Mouse (Mus musculus): ENCODE results near the gene Rbms3. TPM values are rescaled to one million over a fixed set of nuclear protein-coding genes. Genes with fewer than 3 reads are reported as not detected.

The Rbms3 gene
- total RNA-seq, 2 experiments from 2014 or later, result 13.6 to 15.0 TPM

DNA sequence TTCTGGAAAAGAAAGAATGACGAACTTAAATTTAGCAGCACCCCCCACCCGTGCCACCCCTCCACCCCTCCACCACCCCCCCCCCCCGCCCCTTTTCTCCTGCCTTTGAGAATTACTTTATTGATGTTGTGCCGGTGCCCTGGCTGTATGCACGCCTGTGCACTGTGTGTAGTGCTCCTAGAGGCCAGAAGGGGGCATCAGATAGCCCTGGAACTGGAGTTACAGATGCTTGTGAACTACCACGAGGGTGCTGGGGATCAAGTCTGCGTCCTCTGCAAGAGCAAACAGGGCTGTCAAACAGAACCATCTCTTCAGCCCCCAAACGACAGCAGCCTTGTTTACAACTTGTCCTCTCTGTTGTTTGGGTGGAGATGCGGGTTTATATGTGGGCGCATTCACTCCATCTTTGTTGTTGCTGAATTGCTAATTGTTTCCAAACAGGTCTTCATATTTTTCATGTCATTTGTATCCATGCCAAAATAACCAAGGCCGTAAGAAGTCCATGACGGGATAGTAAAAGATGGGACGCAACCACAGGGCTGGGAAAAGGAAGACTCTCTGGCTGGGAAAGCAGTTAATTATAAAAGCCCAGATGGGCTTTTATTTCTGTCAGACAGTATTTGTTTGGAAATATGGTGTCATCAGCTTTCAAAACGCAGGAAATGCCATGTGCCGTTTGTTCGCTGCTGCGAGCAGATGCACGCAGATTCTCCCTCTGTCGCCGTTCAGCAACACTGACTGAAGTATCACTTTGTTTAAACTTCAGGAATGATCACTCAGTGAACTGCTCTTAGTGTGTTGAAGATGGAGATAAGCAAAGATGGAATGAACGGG lies 652.9 kb downstream of the Rbms3 start:
- intact Hi-C loops (cut with DNase I), result no loop called here
- peak in 1 of 2 experiments; percentile 34 for DNase-seq (ENCODE audit: extremely low spot score in 1 of 2, low spot score in 2 of 2)

DNA sequence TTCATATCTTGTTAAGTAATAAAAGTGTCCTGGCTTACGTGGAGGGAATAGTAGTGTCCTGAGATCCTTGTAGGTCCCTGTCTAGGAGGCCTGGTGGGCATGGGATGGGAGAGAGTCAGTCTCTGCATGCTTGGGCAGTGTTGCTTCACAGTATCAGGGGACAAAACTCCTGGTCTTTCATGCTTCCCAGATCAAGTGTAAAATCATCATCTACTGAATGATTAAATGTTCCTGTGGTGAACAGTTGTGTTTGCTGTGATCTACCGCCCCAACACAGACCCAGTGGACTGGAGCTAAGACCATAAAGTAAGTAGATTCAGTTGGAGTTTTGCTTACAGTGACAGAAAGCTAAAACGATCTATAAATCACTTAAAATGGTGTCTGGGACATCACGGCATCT lies 654.4 kb downstream of the Rbms3 start:
- intact Hi-C loops (cut with DNase I), result no loop called here
- no peak for DNase-seq (ENCODE audit: extremely low spot score in 1 of 2, low spot score in 2 of 2)

DNA sequence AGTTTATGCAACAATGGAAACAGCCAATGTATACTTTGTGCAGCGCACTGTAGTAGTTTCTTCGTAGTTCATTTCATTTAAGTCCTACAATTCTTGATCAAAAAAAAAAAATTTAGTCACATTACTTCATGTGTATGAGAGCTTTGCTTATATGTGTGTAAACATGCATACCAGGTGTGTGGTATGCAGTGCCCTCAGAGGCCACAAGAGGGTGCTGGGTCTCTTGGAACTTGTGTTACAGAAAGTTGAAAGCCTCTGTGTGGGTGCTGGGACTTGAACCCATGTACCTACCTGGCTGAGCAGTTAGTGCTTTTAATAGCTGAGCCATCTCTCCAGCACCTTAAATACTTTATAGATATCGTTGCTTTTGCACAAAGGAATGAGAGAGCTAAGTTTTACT lies 655.6 kb downstream of the Rbms3 start:
- intact Hi-C loops (cut with DNase I), result no loop called here
- no peak for DNase-seq (ENCODE audit: extremely low spot score in 1 of 2, low spot score in 2 of 2)

DNA sequence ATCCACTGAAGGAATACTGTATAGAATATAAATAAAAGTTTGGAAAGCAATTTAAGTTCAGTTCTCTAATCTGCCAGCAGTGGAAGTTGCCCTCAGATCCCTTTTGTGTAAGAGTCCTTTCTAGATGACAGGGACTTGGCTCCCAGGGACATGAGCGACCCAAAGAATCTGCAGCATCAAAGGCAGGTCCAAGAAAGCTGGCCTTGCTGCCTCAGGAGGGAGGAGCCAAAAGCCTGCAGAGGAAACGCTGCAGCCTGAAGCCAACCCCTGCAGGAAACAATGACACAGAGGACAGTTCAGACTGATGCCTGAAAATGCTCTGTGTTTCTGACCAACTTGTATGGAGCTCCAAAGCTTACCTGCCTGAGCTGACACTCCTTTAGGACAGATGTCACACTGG lies 656.1 kb downstream of the Rbms3 start:
- DNase-seq (ENCODE audit: extremely low spot score in 1 of 2, low spot score in 2 of 2), result peak in 1 of 2 experiments; percentile 33
- intact Hi-C loops (cut with DNase I), result no loop called here

DNA sequence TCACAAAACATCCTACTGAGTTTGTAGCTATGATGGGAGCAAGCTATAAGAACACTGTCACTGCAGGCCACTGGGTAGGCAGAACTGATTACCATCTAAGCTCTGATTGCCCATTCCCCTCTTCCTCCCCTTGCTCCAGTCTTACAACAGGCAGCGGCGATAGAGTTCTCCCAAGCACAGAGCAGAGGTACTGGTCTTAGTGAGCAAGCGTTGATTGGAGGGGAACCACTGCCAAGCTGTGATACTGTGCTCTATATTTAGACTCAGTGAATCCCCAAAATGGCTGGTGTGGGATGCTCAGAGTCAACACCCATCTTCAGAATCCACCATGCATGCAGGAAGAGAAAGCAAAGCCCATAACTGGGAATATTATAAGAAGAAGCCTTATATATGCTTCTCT lies 662.4 kb downstream of the Rbms3 start:
- intact Hi-C loops (cut with DNase I), result no loop called here
- no peak for DNase-seq (ENCODE audit: extremely low spot score in 1 of 2, low spot score in 2 of 2)

DNA sequence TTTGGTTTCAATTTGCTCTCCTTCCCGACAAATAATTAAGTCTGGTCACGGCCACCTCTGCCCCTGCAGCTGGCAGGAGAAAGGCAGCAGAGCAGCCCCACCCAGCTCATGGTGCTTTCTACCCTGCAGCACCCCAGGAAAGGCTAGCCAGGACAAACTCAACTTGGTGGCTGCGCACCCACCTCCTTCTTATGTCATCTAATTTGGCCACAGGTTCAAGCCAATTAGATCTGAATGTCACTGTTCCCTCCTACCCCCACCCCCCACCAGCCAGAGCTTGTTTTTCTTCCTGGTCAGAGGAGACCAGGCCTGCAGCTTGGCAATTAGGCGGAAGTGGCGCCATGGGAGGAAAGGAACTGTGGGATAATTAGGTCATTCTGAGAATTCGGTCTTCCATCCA lies 664.0 kb downstream of the Rbms3 start:
- intact Hi-C loops (cut with DNase I), result no loop called here
- DNase-seq (ENCODE audit: extremely low spot score in 1 of 2, low spot score in 2 of 2), result peak in 1 of 2 experiments; percentile 51

DNA sequence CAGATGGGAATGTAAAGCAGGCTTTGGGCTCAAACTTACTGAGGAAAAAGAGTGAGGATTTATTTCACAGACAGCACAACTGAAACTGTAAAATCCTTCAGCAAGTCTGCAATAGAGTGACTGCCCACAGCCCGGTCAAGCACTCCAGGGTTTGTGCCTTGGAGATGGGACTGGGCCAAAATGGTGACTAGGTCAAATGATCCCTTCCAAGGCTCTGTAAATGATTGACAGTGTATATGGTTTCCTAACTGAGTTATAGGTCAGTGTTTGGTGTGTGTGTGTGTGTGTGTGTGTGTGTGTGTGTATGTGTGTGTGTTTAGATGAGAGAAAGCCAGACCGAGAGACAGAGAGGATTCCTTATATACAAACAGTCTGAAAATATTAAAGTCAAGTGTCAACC lies 673.6 kb downstream of the Rbms3 start:
- intact Hi-C loops (cut with DNase I), result no loop called here
- no peak for DNase-seq (ENCODE audit: extremely low spot score in 1 of 2, low spot score in 2 of 2)

DNA sequence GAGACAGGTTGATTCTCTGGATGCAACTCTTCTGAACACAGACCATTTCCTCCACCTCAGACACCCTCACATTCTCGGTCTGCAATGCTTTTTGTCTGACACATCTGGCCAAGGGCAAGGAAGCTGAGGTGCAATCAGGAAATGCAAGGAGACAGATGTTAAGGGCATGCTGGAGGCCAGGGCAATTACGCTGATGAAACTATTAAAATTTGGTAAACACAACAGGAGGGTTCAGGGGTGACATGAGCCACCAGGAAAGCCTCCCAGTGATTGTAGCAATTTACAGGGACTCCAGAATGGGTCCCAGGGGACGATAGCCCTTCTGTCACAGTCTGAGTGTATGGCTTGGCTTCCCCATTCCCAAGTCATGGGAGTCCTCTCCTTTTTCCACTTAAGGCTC lies 681.5 kb downstream of the Rbms3 start:
- intact Hi-C loops (cut with DNase I), result no loop called here
- DNase-seq (ENCODE audit: extremely low spot score in 1 of 2, low spot score in 2 of 2), result no peak

DNA sequence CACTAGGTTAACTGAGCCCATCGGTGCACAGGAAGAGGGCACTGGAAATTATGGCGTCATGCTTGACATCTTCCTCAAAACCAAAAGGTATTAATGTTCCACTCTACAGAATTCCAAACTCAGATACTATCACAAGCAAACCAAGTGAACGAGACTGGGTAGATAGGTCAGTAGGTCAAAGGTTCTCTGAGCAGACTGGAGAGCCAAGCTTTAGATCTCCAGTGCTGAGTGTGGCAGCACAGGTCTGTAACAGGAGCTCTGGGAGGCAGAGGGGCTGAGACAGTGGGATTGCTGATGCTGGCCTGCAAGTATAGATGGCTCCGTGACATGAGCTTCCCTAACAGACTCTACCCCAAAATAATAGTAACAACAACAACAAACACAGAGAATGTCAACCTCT lies 682.3 kb downstream of the Rbms3 start:
- DNase-seq (ENCODE audit: extremely low spot score in 1 of 2, low spot score in 2 of 2), result no peak
- intact Hi-C loops (cut with DNase I), result no loop called here

DNA sequence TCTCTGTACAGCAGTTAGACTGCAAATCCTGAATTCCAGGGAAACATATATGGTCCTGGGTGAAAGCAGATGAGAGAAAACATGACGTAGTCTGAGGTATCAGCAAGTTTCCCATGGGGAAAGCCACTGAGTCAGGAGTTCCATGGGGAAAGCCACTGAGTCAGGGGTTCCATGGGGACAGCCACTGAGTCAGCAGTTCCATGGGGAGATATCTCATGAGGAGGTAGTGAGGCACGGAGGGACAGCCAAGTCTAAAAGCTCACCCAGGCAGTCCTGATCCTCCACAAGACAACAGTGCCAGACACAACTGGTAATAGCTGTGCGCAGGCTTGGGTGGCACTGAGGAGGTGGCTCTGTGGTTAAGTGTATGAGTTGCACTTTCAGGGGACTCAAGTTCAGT lies 682.9 kb downstream of the Rbms3 start:
- intact Hi-C loops (cut with DNase I), result no loop called here
- no peak for DNase-seq (ENCODE audit: extremely low spot score in 1 of 2, low spot score in 2 of 2)

DNA sequence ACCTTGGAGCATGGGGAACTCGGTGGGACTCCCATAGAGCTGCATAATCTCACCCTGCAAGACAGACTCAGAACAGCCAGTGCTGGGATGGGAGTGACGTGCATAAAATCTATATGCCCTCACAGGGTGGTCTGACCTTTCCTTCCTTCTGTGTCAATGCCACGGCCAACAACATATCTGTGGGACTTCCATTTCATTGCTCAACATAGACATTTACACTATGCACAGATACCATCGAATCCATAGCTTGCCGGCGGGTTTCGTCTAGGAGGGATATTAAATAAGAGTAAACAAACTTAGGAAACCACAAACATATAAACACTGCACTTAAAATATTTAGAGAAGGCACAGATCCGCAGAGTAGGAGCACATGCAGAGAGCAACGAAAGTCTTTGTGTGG lies 684.0 kb downstream of the Rbms3 start:
- intact Hi-C loops (cut with DNase I), result no loop called here
- no peak for DNase-seq (ENCODE audit: extremely low spot score in 1 of 2, low spot score in 2 of 2)

DNA sequence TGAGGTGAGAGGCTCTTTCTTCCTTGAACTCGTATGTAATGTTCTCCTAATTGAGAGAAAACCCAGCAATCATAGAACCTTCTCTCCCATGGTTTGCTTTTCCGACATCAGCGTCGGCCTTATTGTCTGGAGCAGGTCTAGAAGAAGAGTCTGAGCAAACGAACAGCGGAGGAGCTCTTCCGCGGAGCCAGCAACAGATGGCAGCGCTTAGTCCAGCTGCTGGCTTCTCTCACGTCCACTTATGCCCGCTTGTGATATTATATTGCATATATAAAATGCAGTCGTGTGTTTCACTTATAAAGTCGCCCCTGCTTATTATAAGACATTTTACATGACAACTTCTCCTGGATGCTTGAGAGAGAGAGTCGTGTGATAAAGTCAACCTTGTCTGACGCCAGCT lies 685.8 kb downstream of the Rbms3 start:
- DNase-seq (ENCODE audit: extremely low spot score in 1 of 2, low spot score in 2 of 2), result no peak

DNA sequence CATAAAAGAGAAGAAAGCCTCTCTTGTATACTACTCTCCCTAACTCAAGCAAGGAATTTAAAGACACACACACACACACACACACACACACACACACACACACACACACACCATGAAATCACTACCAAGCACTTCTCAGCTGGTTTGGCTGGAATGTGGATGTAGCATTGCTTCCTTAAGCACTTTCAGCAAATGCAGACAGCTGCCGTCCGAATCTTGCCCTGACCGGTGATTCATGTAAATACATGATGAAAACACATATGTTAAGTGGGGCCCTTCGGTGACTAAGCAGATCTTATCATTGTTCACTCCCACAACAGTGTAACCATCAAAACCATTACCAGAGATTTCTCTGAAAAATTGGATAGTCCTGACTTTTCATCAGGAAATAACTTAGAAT lies 688.6 kb downstream of the Rbms3 start:
- intact Hi-C loops (cut with DNase I), result no loop called here
- DNase-seq (ENCODE audit: extremely low spot score in 1 of 2, low spot score in 2 of 2), result no peak

More for the DNA sequence above, 685.8 kb downstream of the Rbms3 start:
- intact Hi-C loops (cut with DNase I), result no loop called here

DNA sequence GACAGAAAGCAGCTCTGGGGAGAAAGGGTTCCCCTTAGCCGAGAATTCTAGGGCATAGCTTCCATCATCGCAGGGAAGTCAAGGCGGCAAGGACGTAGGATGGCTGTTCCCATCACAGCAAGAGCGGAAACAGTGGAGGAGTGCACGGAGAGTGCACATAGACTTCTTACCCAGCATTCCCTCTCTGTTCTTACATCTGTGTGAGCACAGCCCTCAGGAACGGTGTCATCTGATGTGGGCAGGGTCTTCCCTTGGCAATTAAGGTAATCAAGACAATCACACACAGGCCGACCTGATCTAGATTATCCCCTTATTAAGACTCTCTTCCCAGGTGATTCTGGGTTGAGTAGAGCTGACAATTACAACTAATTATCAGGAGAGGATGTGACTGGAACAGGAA lies 689.0 kb downstream of the Rbms3 start:
- no peak for DNase-seq (ENCODE audit: extremely low spot score in 1 of 2, low spot score in 2 of 2)

DNA sequence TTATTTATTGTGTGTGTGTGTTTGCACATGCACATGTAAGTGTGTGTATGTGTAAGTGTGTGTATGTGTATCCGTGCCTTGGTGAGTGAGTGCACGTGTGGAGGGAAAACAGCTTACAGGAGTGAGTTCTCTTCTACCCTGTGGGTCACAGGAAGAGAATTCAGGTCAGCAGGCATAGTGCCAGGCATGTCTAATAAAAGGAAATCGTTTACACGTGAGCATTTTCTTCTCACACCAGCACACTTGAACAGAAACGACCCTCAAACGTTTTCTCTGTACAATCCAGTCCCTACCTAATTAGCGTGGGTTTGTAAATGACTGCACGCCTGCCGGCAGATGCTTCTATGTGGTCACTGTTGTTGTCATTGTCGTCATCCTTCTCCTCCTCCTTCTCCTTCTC lies 701.4 kb downstream of the Rbms3 start:
- DNase-seq (ENCODE audit: extremely low spot score in 1 of 2, low spot score in 2 of 2), result no peak
- intact Hi-C loops (cut with DNase I), result no loop called here

More for the DNA sequence above, 689.0 kb downstream of the Rbms3 start:
- intact Hi-C loops (cut with DNase I), result no loop called here

DNA sequence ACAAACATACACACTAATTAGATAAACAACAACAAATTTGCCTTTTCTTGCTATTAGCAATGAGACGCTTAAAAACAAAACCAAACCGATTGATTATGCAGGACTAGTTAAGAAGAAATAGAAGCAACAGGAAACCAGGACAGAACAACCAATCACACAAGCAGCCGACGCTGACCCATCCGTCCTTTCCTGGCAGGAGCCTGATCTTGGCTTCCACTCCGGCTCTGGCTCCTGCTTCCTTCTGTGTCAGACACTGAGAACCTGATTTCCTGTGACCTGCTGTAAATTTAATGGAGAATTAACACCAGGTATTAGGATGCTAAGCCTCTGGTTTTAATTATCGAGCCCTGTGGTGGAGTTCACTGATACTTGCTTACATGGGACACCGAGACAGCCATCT lies 706.6 kb downstream of the Rbms3 start:
- no peak for DNase-seq (ENCODE audit: extremely low spot score in 1 of 2, low spot score in 2 of 2)
- intact Hi-C loops (cut with DNase I), result no loop called here

DNA sequence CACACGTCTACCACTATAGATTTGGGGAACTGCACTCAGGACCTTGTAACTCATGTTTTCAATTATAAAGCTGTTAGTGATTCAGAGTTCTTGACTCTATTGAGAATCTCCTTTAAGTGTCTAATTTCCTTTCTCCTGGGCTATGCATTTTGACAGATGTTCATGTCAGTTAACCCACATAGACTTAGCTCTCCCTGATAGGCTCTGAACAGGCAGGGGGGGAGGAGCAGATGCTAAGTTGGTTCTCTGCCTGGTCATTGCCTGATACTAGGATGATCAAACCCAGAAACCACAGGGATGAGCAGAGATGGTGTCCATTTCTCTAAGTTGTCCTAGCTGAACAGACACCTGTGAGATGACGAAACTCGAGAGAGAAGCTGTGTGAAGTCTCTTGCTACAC lies 707.2 kb downstream of the Rbms3 start:
- intact Hi-C loops (cut with DNase I), result no loop called here
- no peak for DNase-seq (ENCODE audit: extremely low spot score in 1 of 2, low spot score in 2 of 2)

DNA sequence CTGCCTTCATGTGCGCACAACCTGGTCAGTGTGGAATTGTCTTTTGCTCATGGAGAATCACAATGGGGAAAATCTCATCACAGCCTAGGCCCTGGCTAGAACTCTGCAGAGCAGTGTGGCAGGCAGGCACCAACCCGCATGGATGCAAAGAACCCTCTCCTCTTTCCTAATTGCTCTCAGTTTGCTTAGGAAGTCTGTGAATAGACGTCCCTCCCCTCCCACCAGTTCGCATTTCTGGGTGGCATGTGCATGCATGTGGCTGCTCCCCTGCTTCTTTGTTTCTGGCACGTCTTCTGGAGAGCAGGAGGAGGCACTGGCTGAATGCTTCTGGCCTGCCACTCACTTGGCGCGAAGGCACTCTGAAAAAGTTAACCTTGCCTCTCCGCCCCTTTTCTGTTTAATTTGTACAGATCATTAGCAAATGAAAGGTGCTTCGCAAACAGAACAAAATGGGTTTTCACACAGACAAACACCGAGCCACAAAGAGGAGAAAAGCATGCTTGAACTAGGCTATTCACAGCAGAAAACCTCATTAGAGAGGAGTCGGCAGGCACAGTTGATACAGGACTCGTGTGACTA lies 710.2 kb downstream of the Rbms3 start:
- intact Hi-C loops (cut with DNase I), result no loop called here
- no peak for DNase-seq (ENCODE audit: extremely low spot score in 1 of 2, low spot score in 2 of 2)

DNA sequence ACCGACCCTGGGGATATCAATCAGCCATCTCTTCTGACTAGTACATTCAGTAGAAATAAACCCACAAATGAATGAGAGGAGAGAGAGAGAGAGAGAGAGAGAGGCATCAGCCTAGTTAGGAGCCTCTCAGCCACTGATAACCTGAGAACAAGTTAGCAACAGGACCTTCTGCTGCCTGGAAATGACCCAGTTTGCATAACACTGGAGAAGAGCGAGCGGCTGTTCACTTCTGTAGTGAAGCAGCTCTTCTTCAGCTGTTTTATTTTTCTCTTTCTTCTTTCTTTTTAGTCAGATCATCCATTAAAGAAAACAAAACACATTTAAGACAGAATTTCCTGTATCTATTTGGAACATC lies 717.2 kb downstream of the Rbms3 start:
- intact Hi-C loops (cut with DNase I), result no loop called here

DNA sequence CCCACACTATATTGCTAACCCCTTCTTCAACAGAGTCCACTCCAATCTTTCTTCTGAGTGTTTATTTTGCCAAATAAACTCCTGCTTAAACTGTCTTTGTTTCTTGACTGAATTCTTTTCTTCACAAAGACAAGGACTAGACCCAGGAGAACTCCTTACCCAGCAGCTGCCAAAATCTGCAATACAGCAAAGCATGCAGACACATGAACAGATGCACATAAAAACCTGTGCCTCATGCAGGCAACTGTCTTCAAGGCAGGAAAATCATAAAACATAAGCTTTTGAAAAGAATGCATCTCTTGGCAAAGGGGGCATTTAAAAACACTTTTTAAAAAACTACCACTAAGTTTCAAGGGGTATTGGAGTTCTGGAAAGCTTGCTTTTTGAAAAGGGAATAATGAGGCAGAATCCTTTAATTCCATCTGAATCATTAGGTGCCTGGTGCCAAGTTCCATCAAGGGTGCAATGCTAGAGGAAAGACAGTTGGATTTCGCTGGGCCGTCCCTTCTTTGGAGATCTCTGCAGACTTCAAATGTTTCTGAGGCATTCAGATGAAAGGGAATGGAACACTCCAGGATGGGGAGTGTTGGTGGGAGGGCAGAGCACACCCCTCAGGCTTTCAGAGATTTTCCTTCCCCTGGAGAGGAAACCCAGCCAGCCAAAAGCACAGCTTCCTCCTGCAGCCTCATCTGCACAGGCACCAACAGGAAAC lies 717.8 kb downstream of the Rbms3 start:
- DNase-seq (ENCODE audit: extremely low spot score in 1 of 2, low spot score in 2 of 2), result peak in 1 of 2 experiments; percentile 32
- intact Hi-C loops (cut with DNase I), result no loop called here

More for the DNA sequence above, 717.2 kb downstream of the Rbms3 start:
- DNase-seq (ENCODE audit: extremely low spot score in 1 of 2, low spot score in 2 of 2), result no peak

Measured in left cerebral cortex, postnatal 10 days (tissue).